Mouse (Mus musculus) 3134 (cell line): ENCODE measurements around the gene Ccdc120.
A peak's percentile ranks its signal among the peaks of the same experiment; 100 is the strongest.
"Not testable (repeated sequence)": the region's sequence is repeated elsewhere in the genome, so short reads cannot be mapped to it uniquely, and the experiment has no call there.

Source experiments
- DNase-seq: peaks from one replicate; pipeline ENCODE4 v3.0.0-alpha.2; 2011; ENCODE audit warnings: low spot score; ENCODE audit not compliant: insufficient read length; ENCODE audit errors: extremely low read depth

Gene Ccdc120

GRCm38 (mm10) chrX:7713764-7714134, 37.0 kb downstream of the Ccdc120 start:
- not testable (repeated sequence) for DNase-seq

DNA sequence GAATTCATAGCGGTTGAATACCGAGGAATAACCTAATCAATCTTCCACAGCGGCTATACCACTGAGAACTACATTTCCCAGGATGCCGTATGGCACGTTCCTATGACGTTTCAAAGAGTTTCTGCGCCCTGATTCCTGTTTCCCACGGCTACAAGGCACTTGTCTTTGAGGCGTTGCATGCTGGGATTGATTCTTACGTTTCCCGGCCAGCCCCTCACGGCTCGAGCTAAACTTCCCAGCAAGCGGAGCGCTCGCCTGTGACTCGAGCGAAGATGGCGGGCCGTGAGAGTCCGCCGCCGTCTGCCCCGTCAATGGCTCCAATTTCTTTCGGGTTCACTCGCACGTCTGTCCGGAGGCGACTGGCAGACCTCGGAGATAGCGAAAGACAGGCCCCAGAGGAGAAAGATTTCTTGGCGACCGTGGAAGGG, 53.7 kb downstream of the Ccdc120 start, which contains the start of gene Gpkow:
Gene Gpkow, plus strand, starts transcription at position 178 of the 428 bp plus-strand sequence.
- DNase-seq, result peak; percentile 81

- no peak for DNase-seq
Measured at GRCm38 (mm10) chrX:7696520-7696919, 54.2 kb downstream of the Ccdc120 start.

DNA sequence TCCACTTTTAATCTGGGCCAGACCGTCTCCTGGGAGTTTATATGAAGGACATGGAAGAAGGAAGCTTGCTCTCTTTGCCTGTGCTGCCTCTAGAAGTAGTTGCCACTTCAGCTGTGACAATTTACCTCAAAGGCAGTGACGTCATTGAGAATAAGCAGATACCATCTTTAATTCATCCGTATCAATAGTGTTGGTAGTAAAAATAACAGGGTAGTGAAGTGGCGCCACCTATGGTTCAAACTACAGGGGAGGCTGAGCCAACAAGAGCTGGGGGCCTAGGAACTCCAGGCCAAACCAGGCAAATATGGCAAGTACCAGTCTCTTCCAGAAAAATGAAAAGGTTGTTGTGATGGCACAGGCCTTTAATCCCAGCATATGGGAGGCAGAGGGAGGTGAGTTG, 57.8 kb downstream of the Ccdc120 start:
- no peak for DNase-seq

DNA sequence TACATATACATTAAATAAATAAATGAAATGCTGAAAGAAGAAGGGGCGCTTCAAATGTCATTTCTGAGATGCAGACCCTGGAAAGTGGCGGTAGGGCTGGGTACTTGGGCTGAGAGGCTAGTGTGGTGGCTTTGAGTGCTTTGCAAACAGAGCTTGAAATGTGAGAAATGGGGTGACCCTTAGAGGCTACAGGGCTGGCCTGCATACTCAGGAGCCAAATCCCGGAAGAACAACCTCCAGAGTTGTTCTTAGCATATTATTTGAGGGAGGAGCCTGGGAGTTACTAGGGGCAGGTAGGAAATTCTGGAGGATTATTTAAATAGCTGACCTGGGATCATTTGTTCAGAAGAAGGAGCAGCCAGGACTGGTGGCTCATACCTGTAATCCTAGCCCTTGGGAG, 60.2 kb downstream of the Ccdc120 start:
- DNase-seq, result no peak

DNA sequence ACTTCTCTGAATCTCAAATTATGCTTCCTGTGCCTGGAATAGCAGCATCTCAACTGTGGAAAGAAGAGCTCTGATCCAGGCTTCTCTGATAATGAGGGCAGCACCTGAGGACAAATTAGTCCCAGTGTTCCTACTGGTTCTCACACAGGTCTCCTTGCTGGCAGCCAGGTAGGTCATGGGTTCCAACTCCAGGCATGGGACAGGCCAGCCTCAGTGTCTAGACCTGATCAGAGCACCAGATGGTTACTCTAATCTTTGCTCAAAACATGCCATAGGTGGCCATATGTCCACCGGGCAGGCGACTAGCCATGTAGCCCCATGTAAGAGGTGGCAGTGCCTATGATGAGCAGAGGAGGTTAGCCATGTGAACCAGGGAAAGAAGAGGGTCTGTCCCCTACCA, 62.4 kb downstream of the Ccdc120 start:
- no peak for DNase-seq
